Mouse (Mus musculus) erythroblast, embryonic 14.5 days (primary cell): Measurements from ENCODE around the gene Snap91.

Experiments
- GATA1 ChIP-seq: IDR thresholded peaks from 2 replicates; pipeline ENCODE4 v1.6.1; 2012; ENCODE audit warnings: low read length, inconsistent platforms, mixed read lengths
- TAL1 ChIP-seq: IDR thresholded peaks from 3 replicates; pipeline ENCODE4 v1.6.1; 2012; ENCODE audit warnings: low read length, inconsistent platforms, mixed read lengths

- TF ChIP-seq GATA1 (no peak), TAL1 (no peak)
Measured at GRCm38 (mm10) chr9:86798686-86799085, 81.8 kb downstream of the Snap91 start.
